Mouse (Mus musculus): ENCODE data around the gene Prdx2.

DNA sequence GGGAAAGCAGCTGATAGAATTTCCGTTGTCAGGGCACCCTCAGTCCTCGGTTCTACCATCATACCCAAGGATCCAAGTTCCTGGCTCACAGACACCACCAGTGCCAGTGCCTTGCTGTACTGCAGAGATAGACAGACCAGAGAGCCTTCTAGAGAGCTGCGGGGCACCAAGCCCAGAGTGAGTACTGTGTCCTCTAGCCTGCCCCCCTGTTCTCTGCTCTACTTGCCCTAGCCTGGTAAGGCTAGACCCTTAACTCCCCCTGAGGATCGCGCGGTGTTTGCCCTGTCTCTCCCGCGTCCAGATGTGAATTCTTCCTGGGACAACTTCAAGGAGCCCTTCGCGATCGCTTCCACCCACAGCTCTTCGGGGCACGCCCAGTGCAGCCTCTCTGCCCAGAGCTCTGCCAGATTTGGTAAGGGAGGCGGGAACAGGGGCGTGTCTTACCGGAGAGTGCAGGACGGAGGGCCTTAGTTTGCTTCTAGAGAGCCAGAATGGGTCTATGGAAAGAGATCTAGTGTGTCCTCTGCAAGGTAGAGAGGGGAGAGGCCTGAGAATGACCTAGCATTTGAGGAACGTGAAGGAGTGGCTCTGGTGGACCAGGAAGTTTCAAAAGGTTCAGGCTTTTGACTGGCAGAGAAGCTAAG, 16.7 kb upstream of the Prdx2 start:
- TF ChIP-seq FLI1 (IDR thresholded peaks at IDR 0.05; ENCODE audit: low read length): no peak
- no peak for TF ChIP-seq GATA1 (IDR thresholded peaks at IDR 0.05; ENCODE audit: borderline replicate concordance, low read length)

Data from megakaryocyte, embryonic 14.5 days (primary cell).